Mouse (Mus musculus): ENCODE data around the gene Tdrd1.

GRCm38 (mm10) chr19:56801656-56802351 is 24.2 kb upstream of the Tdrd1 start:
- no peak for TF ChIP-seq CTCF (IDR thresholded peaks at IDR 0.05; ENCODE audit: control insufficient read depth, insufficient read depth, insufficient replicate concordance, low read depth, low read length)
- TF ChIP-seq POLR2A (IDR thresholded peaks at IDR 0.05; ENCODE audit: control insufficient read depth, low read depth, low read length): no peak

Measured in testis, adult 2 months (tissue).